Comparison of ENCODE assay signal across 8 mouse cellular contexts in the genomic region with DNA sequence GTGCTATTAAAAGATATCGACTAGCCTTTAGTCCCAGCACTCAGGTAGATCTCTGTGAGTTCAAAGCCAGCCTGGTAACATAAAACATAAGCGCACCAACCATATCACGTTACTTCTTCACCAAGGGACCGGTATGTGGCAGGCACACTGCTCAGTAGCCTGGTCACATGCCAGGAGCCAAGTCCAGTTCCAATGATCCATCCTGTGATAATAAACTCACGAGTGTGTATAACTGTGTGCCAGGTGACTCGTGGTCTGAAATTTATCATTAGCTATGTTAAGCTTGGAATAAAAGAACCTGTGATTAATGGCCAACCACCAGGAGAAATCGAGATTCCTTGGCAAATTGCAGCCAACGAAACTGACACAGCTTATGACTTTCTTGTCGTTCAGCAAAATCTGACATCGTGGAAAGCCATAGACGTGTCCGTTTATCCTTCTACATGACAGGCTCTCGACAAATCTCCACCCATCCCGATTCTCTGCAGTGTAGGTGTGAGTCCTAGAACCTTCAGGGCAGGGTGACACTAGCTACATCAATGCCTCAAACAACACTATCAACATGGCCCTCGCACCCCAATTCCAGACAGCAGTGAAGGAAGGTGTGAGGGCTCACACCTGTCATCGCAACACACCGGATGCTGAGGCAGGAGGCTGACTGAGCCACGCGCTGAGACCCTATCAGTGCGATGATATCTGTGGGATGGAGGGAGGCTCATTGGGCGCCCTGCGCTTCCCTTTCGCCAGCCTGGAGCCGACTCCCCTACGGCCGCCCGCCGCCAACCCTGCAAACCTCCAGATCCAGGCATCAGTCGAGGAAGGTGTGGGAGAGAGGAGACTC. TPM values are rescaled to one million over a fixed set of nuclear protein-coding genes. Genes with fewer than 3 reads are reported as not detected.
DNase-seq lines count a peak whose midpoint lies in the region; ATAC-seq and TF ChIP-seq lines count a peak whose summit lies in the region.

No protein-coding gene starts in this region.

- ATAC-seq in limb, embryonic 13.5 days (ENCODE audit: low FRiP score, low read depth): no peak; the same call in 1 of the 2 replicates
- ATAC-seq in stomach, embryonic 14.5 days (ENCODE audit: insufficient number of reproducible peaks, insufficient read depth, low FRiP score, low read depth): no peak

- H3K27ac ChIP-seq in left cerebral cortex, adult 2 months: peak overlapping the region; percentile 90
- peak overlapping the region; percentile 93 for H3K27ac ChIP-seq in hindbrain, embryonic 10.5 days
- H3K27ac ChIP-seq in limb, embryonic 13.5 days: peak overlapping the region; percentile 63; the same call in 1 of the 2 replicates
- H3K27ac ChIP-seq in stomach, embryonic 14.5 days (ENCODE audit: low read length): peak overlapping the region; percentile 62

- peak overlapping the region; percentile 78 for H3K4me3 ChIP-seq in left cerebral cortex, adult 2 months
- H3K4me3 ChIP-seq in hindbrain, embryonic 10.5 days: peak overlapping the region; percentile 75
- H3K4me3 ChIP-seq in limb, embryonic 13.5 days: peak overlapping the region; percentile 67
- peak overlapping the region; percentile 45 for H3K4me3 ChIP-seq in stomach, embryonic 14.5 days (ENCODE audit: low read depth, low read length)

- intact Hi-C loops in left cerebral cortex, adult 2 months (cut with DNase I): loop anchor here (1.0 to 10.0 kb wide), 4 partner anchors 15 to 1439 kb away; partner anchors contain the start of genes Hnrnpul1, Zfp112, Zfp235 and Zfp61

- no peaks in the 10 kb centered on the region for H3K27me3 ChIP-seq in hindbrain, embryonic 10.5 days (ENCODE audit: insufficient read depth, poor library complexity, severe bottlenecking)
- no peaks in the 10 kb centered on the region; the same call in 1 of the 2 replicates for H3K27me3 ChIP-seq in limb, embryonic 13.5 days
- no peaks in the 10 kb centered on the region for H3K27me3 ChIP-seq in stomach, embryonic 14.5 days (ENCODE audit: control insufficient read depth, insufficient read depth, low read length)

- H3K4me1 ChIP-seq in hindbrain, embryonic 10.5 days (replicated peaks): peaks cover 12% of the 10 kb centered on the region
- peaks cover 8% of the 10 kb centered on the region; the same call in 1 of the 2 replicates for H3K4me1 ChIP-seq in limb, embryonic 13.5 days
- peaks cover 5% of the 10 kb centered on the region; the same call in 1 of the 2 replicates for H3K4me1 ChIP-seq in stomach, embryonic 14.5 days (ENCODE audit: control insufficient read depth, insufficient read depth, low read length)

- H3K4me2 ChIP-seq in limb, embryonic 13.5 days (replicated peaks): peak overlapping the region; percentile 88
- H3K4me2 ChIP-seq in stomach, embryonic 14.5 days (replicated peaks; ENCODE audit: low read depth, low read length): peak overlapping the region; percentile 77

- H3K36me3 ChIP-seq in hindbrain, embryonic 10.5 days: peaks cover 23% of the 10 kb centered on the region
- H3K36me3 ChIP-seq in limb, embryonic 13.5 days: peaks cover 24% of the 10 kb centered on the region
- peaks cover 7% of the 10 kb centered on the region; the same call in 1 of the 2 replicates for H3K36me3 ChIP-seq in stomach, embryonic 14.5 days (ENCODE audit: control insufficient read depth, insufficient read depth, low read length)

- no peaks in the 10 kb centered on the region for H3K9me3 ChIP-seq in hindbrain, embryonic 10.5 days
- H3K9me3 ChIP-seq in limb, embryonic 13.5 days: no peaks in the 10 kb centered on the region
- no peaks in the 10 kb centered on the region for H3K9me3 ChIP-seq in stomach, embryonic 14.5 days (ENCODE audit: control insufficient read depth, low read depth, low read length)

- no peak for DNase-seq in left cerebral cortex, adult 2 months (ENCODE audit: extremely low spot score in 1 of 2, low spot score in 2 of 2)
- no peak for DNase-seq in left cerebral cortex, adult 9 months (ENCODE audit: low spot score in 2 of 2)
- DNase-seq in cerebellum, adult 11-12 months: peak; percentile 64
- no peak for DNase-seq in hindbrain, embryonic 10.5 days (ENCODE audit: low spot score)
- DNase-seq in ovary, postnatal 10 days (ENCODE audit: low spot score): no peak
- no peak for DNase-seq in adrenal gland, postnatal 36 days

- WGBS in hindbrain, embryonic 10.5 days: 33% methylated on average over 29 of the region's 29 CpGs
- 29% methylated on average over 29 of the region's 29 CpGs for WGBS in limb, embryonic 13.5 days
- WGBS in stomach, embryonic 14.5 days: 23% methylated on average over 29 of the region's 29 CpGs

- no peak for TF ChIP-seq CTCF in left cerebral cortex, adult 2 months (IDR thresholded peaks at IDR 0.05)

- H3K9ac ChIP-seq in limb, embryonic 13.5 days: peak overlapping the region; percentile 85
- peak overlapping the region; percentile 31 for H3K9ac ChIP-seq in stomach, embryonic 14.5 days (replicated peaks; ENCODE audit: low read depth, low read length)

RNA-seq across cellular contexts. Expression of gene Zfp94, which starts 0.5 kb away (rescaled TPM):
- total RNA-seq in left cerebral cortex, adult 2 months (2021): 10 to 100 TPM; 14.0 to 14.5 TPM
- polyA plus RNA-seq in hindbrain, embryonic 10.5 days (2016; fragmentation: Nextera tagmentation; extraction: Ambion mirVana): 10.8 and 13.2 TPM in 2 replicates
- polyA plus RNA-seq in limb, embryonic 13.5 days (2015; fragmentation: Nextera tagmentation; extraction: Ambion mirVana): 15.0 and 16.0 TPM in 2 replicates
- 10.6 and 13.2 TPM in 2 replicates for polyA plus RNA-seq in stomach, embryonic 14.5 days (2014; fragmentation: Nextera tagmentation; extraction: Ambion mirVana)
- 1 to 10 TPM; 3.1 to 4.0 TPM for total RNA-seq in adrenal gland, postnatal 36 days (2021)

RNA-seq across cellular contexts. Expression of gene Zfp61, which starts 14.9 kb away (rescaled TPM):
- total RNA-seq in left cerebral cortex, adult 2 months (2021): 10 to 100 TPM; 19.4 to 21.5 TPM
- 35.4 and 40.3 TPM in 2 replicates for polyA plus RNA-seq in hindbrain, embryonic 10.5 days (2016; fragmentation: Nextera tagmentation; extraction: Ambion mirVana)
- 54.1 and 63.5 TPM in 2 replicates for polyA plus RNA-seq in limb, embryonic 13.5 days (2015; fragmentation: Nextera tagmentation; extraction: Ambion mirVana)
- polyA plus RNA-seq in stomach, embryonic 14.5 days (2014; fragmentation: Nextera tagmentation; extraction: Ambion mirVana): 35.3 and 42.7 TPM in 2 replicates
- total RNA-seq in adrenal gland, postnatal 36 days (2021): 10 to 100 TPM in 1 of 2 experiments, 1 to 10 TPM in 1; 8.8 to 10.3 TPM

RNA-seq across cellular contexts. Expression of gene Tescl, which starts 17.8 kb away (rescaled TPM):
- not detected for total RNA-seq in left cerebral cortex, adult 2 months (2021)
- polyA plus RNA-seq in hindbrain, embryonic 10.5 days (2016; fragmentation: Nextera tagmentation; extraction: Ambion mirVana): 0.25 TPM in 1 of 2 replicates, not detected in the other
- polyA plus RNA-seq in limb, embryonic 13.5 days (2015; fragmentation: Nextera tagmentation; extraction: Ambion mirVana): not detected in 2 replicates
- 0.41 TPM in 1 of 2 replicates, not detected in the other for polyA plus RNA-seq in stomach, embryonic 14.5 days (2014; fragmentation: Nextera tagmentation; extraction: Ambion mirVana)
- total RNA-seq in adrenal gland, postnatal 36 days (2021): under 1 TPM; 0.36 to 0.56 TPM

RNA-seq across cellular contexts. Expression of gene Lypd5, which starts 33.0 kb away (rescaled TPM):
- not detected for total RNA-seq in left cerebral cortex, adult 2 months (2021)
- not detected in 2 replicates for polyA plus RNA-seq in hindbrain, embryonic 10.5 days (2016; fragmentation: Nextera tagmentation; extraction: Ambion mirVana)
- not detected in 2 replicates for polyA plus RNA-seq in limb, embryonic 13.5 days (2015; fragmentation: Nextera tagmentation; extraction: Ambion mirVana)
- polyA plus RNA-seq in stomach, embryonic 14.5 days (2014; fragmentation: Nextera tagmentation; extraction: Ambion mirVana): not detected in 2 replicates
- not detected for total RNA-seq in adrenal gland, postnatal 36 days (2021)

RNA-seq across cellular contexts. Expression of gene Zfp93, which starts 45.7 kb away (rescaled TPM):
- 10 to 100 TPM; 12.8 to 18.3 TPM for total RNA-seq in left cerebral cortex, adult 2 months (2021)
- 6.0 TPM in 2 replicates for polyA plus RNA-seq in hindbrain, embryonic 10.5 days (2016; fragmentation: Nextera tagmentation; extraction: Ambion mirVana)
- 8.9 and 9.8 TPM in 2 replicates for polyA plus RNA-seq in limb, embryonic 13.5 days (2015; fragmentation: Nextera tagmentation; extraction: Ambion mirVana)
- polyA plus RNA-seq in stomach, embryonic 14.5 days (2014; fragmentation: Nextera tagmentation; extraction: Ambion mirVana): 8.3 and 9.7 TPM in 2 replicates
- total RNA-seq in adrenal gland, postnatal 36 days (2021): 1 to 10 TPM; 4.7 to 5.2 TPM
